Mouse (Mus musculus) monocyte, adult 59 days (primary cell): ENCODE measurements around the gene Rbfox3. TPM values are rescaled to one million over a fixed set of nuclear protein-coding genes. Genes with fewer than 3 reads are reported as not detected.

Experiments used
- total RNA-seq, 2 experiments: library from RNA; stranded (reverse); gene quantifications; one replicate each; pipeline ENCODE4 v1.2.4; 2023

Gene Rbfox3
- total RNA-seq: not detected

GRCm38 (mm10) chr11:118911307-118912070, at the start of gene Rbfox3:
Rbfox3 (minus strand) TSS chr11:118911597.

DNA sequence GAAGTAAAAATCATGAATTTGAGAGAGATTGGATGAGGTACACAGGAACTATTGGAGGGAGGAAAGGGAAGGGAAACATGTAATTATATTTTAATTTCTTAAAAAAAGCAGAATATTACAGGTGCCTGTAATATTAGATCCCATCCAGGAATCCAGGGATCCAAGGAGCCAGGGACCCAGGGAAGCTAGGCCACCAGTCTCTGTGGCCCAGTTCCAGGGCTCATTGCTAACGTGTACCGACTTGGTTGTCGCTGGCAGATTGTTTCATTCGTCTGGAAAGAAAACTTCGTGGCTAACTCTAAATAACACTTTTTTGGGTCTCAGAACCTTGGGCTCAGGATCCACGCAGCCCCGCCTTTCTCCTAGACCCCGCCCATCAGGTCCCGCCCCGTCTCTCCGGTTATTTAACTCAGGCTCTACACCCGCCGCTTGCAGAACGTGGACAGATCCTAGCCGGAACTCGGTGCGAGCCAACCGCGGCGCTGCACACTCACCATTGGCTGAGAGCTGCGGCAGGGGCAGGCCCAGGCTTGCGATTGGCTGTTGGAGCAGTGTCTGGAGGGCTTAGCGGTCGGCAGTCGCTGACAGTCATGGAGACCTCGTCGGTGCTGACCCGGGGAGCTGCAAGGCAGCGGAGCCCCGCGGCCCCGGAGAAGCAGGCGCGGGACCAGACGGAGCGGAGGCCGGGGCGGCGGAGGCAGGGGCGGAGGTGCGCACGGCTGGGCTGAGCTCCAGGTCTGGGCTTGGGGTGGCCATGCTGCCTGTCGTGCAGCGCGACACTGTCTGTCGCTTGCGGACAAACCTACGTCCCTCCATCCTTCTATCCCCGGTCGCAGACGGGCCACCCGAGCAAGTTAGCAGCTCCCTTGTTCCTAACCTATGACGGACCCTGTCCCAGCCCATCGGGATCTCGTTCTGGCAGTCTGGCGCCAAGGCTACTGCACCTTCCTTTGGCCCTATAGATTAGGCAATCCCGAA, 434.7 kb downstream of the Rbfox3 start, which contains the start of gene Engase:
Gene Engase, plus strand, starts transcription at position 434 of the 978 bp plus-strand sequence.

Other genes starting within 250 kb of the Rbfox3 start
- not detected for gene Enpp7, start 76.6 kb upstream of the Rbfox3 start, total RNA-seq
- 1 to 10 TPM; 1.2 to 1.3 TPM for gene Cbx2, start 111.4 kb upstream of the Rbfox3 start, total RNA-seq
- gene Cbx8, start 129.4 kb upstream of the Rbfox3 start, total RNA-seq: 10 to 100 TPM; 13.5 to 20.7 TPM
- 10 to 100 TPM; 61.1 to 66.8 TPM for gene Cbx4, start 174.6 kb upstream of the Rbfox3 start, total RNA-seq